Mouse (Mus musculus) ES-Bruce4 (cell line): ENCODE results near the gene Sfxn1.

ENCODE experiments used
- CTCF ChIP-seq: IDR thresholded peaks from one replicate; pipeline ENCODE4 v1.8.1; 2011; ENCODE audit warnings: low read depth, low read length
- POLR2A ChIP-seq: IDR thresholded peaks from one replicate; pipeline ENCODE4 v1.8.1; 2011; ENCODE audit warnings: low read length; ENCODE audit not compliant: insufficient read depth

DNA sequence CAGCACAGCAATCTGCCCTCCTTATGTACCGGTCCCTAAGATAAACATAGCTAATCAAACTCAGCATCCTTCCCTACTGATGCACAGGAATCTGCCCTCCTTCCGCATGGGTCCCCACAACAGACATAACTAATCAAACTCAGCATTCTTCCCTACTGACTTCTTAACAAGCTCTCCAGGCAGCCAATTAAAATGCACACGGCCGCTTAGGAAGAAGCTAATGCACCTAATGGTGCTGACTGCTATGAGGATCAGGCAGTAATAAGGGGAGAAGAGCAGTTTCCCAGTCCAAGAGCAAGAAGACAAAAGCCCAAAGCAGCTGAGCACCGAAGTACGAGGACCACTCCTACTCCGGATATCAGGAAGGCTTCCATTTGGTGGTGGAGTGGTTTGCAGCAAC is 81.2 kb downstream of the Sfxn1 start:
- TF ChIP-seq CTCF (no peak), POLR2A (no peak)
